Mouse (Mus musculus): ENCODE data around the gene Srek1ip1.

Gene Srek1ip1

GRCm38 (mm10) chr13:104792184-104792583 lies at the start of gene Srek1ip1:
Gene Srek1ip1 (plus strand): TSS chr13:104792484.
- DNase-seq (ENCODE audit: low spot score in 2 of 2), result no peak

GRCm38 (mm10) chr13:104742866-104743265 lies 49.4 kb upstream of the Srek1ip1 start:
- DNase-seq (ENCODE audit: low spot score in 2 of 2), result no peak

- no peak for DNase-seq (ENCODE audit: low spot score in 2 of 2)
Measured at GRCm38 (mm10) chr13:104747032-104747431, 45.3 kb upstream of the Srek1ip1 start.

GRCm38 (mm10) chr13:104759381-104759780 lies 32.9 kb upstream of the Srek1ip1 start:
- no peak for DNase-seq (ENCODE audit: low spot score in 2 of 2)

- no peak for DNase-seq (ENCODE audit: low spot score in 2 of 2)
Measured at GRCm38 (mm10) chr13:104762401-104762800, 29.9 kb upstream of the Srek1ip1 start.

GRCm38 (mm10) chr13:104763193-104763592 lies 29.1 kb upstream of the Srek1ip1 start:
- DNase-seq (ENCODE audit: low spot score in 2 of 2), result no peak

GRCm38 (mm10) chr13:104779104-104779670 lies 13.1 kb upstream of the Srek1ip1 start:
- no peak for DNase-seq (ENCODE audit: low spot score in 2 of 2)

- DNase-seq (ENCODE audit: low spot score in 2 of 2), result no peak
Measured at GRCm38 (mm10) chr13:104787260-104787659, 5.0 kb upstream of the Srek1ip1 start.

- DNase-seq (ENCODE audit: low spot score in 2 of 2), result peak; percentile 29 to 37
Measured at GRCm38 (mm10) chr13:104789663-104790062, 2.6 kb upstream of the Srek1ip1 start.

- DNase-seq (ENCODE audit: low spot score in 2 of 2), result no peak
Measured at GRCm38 (mm10) chr13:104794421-104794820, 2.1 kb downstream of the Srek1ip1 start.

GRCm38 (mm10) chr13:104799067-104799466 lies 6.8 kb downstream of the Srek1ip1 start:
- DNase-seq (ENCODE audit: low spot score in 2 of 2), result no peak

GRCm38 (mm10) chr13:104799566-104800182 lies 7.4 kb downstream of the Srek1ip1 start:
- no peak for DNase-seq (ENCODE audit: low spot score in 2 of 2)

GRCm38 (mm10) chr13:104805681-104806080 lies 13.4 kb downstream of the Srek1ip1 start:
- DNase-seq (ENCODE audit: low spot score in 2 of 2), result no peak

GRCm38 (mm10) chr13:104816270-104816634 lies 24.0 kb downstream of the Srek1ip1 start:
- no peak for DNase-seq (ENCODE audit: low spot score in 2 of 2)

- peak; percentile 85 to 87 for DNase-seq (ENCODE audit: low spot score in 2 of 2)
Measured at GRCm38 (mm10) chr13:104816635-104817571, 24.6 kb downstream of the Srek1ip1 start, which contains the start of gene Cwc27. Gene Cwc27 (minus strand): TSS chr13:104817142.

- DNase-seq (ENCODE audit: low spot score in 2 of 2), result no peak
Measured at GRCm38 (mm10) chr13:104817696-104818095, 25.4 kb downstream of the Srek1ip1 start.

- DNase-seq (ENCODE audit: low spot score in 2 of 2), result no peak
Measured at GRCm38 (mm10) chr13:104821192-104821591, 28.9 kb downstream of the Srek1ip1 start.

GRCm38 (mm10) chr13:104821908-104822307 lies 29.6 kb downstream of the Srek1ip1 start:
- no peak for DNase-seq (ENCODE audit: low spot score in 2 of 2)

- DNase-seq (ENCODE audit: low spot score in 2 of 2), result no peak
Measured at GRCm38 (mm10) chr13:104822411-104822838, 30.1 kb downstream of the Srek1ip1 start.

- DNase-seq (ENCODE audit: low spot score in 2 of 2), result no peak
Measured at GRCm38 (mm10) chr13:104825470-104825869, 33.2 kb downstream of the Srek1ip1 start.

- DNase-seq (ENCODE audit: low spot score in 2 of 2), result no peak
Measured at GRCm38 (mm10) chr13:104832811-104833210, 40.5 kb downstream of the Srek1ip1 start.

- DNase-seq (ENCODE audit: low spot score in 2 of 2), result no peak
Measured at GRCm38 (mm10) chr13:104837628-104838027, 45.3 kb downstream of the Srek1ip1 start.

All from right cerebral cortex, postnatal 10 days (tissue).